Mouse (Mus musculus) splenic B cell, adult 2 months (primary cell): Measurements from ENCODE around the gene Mroh2a.

Experiments
- DNase-seq: peaks from one replicate; pipeline ENCODE4 v3.0.0-alpha.2; 2011; ENCODE audit warnings: low read depth, low spot score
- H3K27me3 ChIP-seq: 2 replicates; pipeline ENCODE4 v1.6.1; 2012; ENCODE audit warnings: mild to moderate bottlenecking, low read length, moderate library complexity, mixed read lengths; ENCODE audit not compliant: control insufficient read depth, poor library complexity, insufficient read depth, severe bottlenecking
- H3K36me3 ChIP-seq: 2 replicates; pipeline ENCODE4 v1.6.1; 2012; ENCODE audit warnings: mild to moderate bottlenecking, low read length, moderate library complexity, mixed read lengths; ENCODE audit not compliant: control insufficient read depth, poor library complexity, insufficient read depth, severe bottlenecking

The Mroh2a gene

DNA sequence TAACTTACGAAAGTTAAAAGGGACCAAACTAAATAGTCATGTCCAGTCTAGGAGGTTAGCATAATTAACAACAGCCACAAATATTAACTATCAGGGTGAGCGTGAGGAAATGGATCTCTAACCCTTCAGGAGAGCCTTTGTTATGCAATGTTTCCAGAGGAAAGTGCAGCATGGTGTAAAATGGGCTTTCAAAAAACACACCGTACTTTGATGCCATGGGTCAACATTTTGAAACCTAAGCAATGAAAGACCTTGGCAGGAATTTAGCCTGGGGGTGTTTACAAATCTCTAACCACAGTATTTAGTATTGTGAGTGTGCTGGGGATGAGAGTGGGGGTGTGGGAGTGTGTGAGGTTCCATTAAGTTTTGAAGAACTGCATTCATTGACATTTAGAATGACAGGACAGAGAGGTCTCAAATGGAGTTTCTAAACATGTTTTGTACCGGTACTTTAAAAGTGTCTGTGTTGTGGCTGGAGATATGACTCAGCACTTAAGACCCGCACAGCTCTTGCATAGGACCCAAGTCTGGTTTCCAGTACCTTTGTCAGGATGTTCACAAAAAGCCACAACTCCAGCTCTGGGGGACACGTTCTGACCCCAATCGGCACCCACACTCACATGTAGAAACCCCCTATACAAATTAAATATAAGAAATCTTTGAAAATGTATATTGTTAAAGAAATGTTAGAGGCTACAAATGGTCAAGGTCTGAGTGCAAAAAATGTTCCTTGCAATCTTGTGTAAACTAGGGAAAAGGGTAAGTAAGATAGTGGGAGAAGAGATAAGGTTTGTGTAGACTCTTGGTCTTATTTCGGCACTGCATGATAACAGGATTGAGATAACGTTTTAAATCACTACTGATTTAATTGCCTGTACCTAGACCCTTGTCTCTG, 52.6 kb downstream of the Mroh2a start:
- H3K27me3 ChIP-seq, result no peaks in the 10 kb centered on the region
- DNase-seq, result no peak
- no peaks in the 10 kb centered on the region for H3K36me3 ChIP-seq

GRCm38 (mm10) chr1:88280006-88280690, 53.4 kb downstream of the Mroh2a start:
- no peaks in the 10 kb centered on the region for H3K27me3 ChIP-seq
- no peak for DNase-seq
- H3K36me3 ChIP-seq, result no peaks in the 10 kb centered on the region

GRCm38 (mm10) chr1:88282301-88282700, 55.5 kb downstream of the Mroh2a start:
- no peak for DNase-seq
- H3K27me3 ChIP-seq, result no peaks in the 10 kb centered on the region
- no peaks in the 10 kb centered on the region for H3K36me3 ChIP-seq

GRCm38 (mm10) chr1:88283376-88284227, 56.8 kb downstream of the Mroh2a start:
- H3K27me3 ChIP-seq, result no peaks in the 10 kb centered on the region
- peak; percentile 56 for DNase-seq
- no peaks in the 10 kb centered on the region for H3K36me3 ChIP-seq

DNA sequence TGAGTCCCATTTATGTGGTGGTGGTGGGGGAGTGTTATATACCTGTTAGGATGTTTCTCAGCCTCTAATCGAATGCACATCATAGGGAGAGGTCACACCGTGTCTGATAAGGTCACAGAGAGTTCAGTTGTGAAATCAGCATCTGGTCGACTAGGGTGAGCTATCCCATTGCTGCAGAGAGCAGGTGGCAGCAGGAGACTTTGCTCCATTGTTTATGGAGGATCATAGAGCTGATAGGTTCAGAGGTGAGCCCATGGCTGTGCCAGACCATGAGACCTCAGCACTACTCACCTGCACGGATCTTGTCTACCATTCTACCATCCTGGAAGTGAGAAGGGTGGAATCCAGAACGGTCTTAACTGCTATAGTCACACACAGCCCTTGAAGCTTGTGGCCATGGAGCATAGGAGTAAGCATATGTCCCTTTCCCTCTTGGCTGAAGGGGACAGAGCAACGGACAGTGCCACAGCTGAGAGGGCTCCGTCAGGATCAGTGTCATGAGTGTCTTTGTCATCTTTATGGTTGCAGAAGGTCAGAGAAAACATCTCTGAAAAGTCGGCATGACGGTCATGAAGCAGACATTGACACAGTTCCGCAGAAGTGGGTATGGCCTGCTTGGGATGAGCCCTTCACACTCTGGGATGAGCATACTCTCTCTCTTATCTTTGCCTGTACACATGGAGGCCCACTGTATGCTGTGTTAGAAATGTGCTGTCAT, 57.6 kb downstream of the Mroh2a start:
- H3K36me3 ChIP-seq, result no peaks in the 10 kb centered on the region
- no peaks in the 10 kb centered on the region for H3K27me3 ChIP-seq
- DNase-seq, result no peak

DNA sequence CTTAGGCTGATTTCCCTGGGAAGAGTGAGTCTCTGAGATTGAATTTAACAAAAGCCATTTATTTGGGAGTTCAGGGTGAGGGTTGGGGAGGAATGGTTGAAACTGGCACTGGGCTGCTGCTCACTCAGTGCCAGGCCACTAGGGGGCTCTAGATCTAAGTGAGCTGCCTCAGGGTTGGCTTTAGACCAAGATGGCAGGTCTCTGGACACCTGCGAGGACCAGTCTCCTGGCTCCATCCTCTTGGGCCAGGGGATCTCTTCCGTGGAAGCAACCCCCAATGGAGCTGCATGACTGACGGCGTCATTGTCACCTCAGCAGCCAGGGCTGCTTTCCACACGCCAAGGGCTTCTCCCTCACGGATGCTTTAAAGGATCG, 58.1 kb downstream of the Mroh2a start:
- H3K36me3 ChIP-seq, result no peaks in the 10 kb centered on the region

GRCm38 (mm10) chr1:88285652-88286051, 58.9 kb downstream of the Mroh2a start:
- no peak for DNase-seq
- no peaks in the 10 kb centered on the region for H3K36me3 ChIP-seq

More for the DNA sequence above, 58.1 kb downstream of the Mroh2a start:
- DNase-seq, result peak; percentile 54
- H3K27me3 ChIP-seq, result no peaks in the 10 kb centered on the region

DNA sequence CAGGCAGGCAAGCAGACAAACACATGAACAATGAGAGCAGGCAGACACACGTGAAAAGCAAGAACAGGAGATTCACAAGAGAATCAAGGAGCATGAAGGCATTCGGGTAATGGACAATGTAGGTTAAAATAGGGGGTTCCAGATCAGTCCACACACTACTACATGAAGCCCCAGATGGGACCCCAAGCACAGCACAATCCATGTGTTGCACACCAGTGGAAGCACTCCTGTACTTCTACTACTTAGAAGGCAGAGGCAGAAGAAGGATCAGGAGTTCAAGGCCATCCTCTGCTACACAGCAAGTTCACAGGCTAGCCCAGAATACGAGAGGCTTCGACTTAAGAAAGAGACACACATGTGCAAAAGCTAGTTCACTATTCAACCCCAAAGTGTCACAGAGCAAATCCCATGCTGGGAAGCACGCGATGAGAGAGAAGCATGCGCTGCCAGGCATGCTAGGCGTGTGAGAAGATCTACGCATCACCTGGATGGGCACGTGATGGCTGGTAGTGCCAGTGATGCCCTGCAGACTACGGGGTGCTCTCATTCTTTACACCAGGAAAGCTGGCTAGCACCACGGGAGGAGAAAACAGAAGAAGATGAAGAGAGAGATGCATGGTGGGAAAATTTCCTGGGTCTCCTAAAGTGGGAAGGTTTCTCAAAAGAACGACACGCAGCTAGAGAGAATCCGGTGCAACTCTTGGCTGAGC, 59.5 kb downstream of the Mroh2a start:
- no peak for DNase-seq
- no peaks in the 10 kb centered on the region for H3K27me3 ChIP-seq
- H3K36me3 ChIP-seq, result no peaks in the 10 kb centered on the region

More at GRCm38 (mm10) chr1:88285652-88286051, 58.9 kb downstream of the Mroh2a start:
- no peaks in the 10 kb centered on the region for H3K27me3 ChIP-seq

- Histone ChIP-seq H3K36me3 (no peaks in the 10 kb centered on the region), H3K27me3 (no peaks in the 10 kb centered on the region)
- DNase-seq, result no peak
These were observed 60.3 kb downstream of the Mroh2a start for GRCm38 (mm10) chr1:88286887-88287696.

GRCm38 (mm10) chr1:88287697-88287980, 60.9 kb downstream of the Mroh2a start:
- Histone ChIP-seq H3K27me3 (no peaks in the 10 kb centered on the region), H3K36me3 (no peaks in the 10 kb centered on the region)
- peak; percentile 81 for DNase-seq

DNA sequence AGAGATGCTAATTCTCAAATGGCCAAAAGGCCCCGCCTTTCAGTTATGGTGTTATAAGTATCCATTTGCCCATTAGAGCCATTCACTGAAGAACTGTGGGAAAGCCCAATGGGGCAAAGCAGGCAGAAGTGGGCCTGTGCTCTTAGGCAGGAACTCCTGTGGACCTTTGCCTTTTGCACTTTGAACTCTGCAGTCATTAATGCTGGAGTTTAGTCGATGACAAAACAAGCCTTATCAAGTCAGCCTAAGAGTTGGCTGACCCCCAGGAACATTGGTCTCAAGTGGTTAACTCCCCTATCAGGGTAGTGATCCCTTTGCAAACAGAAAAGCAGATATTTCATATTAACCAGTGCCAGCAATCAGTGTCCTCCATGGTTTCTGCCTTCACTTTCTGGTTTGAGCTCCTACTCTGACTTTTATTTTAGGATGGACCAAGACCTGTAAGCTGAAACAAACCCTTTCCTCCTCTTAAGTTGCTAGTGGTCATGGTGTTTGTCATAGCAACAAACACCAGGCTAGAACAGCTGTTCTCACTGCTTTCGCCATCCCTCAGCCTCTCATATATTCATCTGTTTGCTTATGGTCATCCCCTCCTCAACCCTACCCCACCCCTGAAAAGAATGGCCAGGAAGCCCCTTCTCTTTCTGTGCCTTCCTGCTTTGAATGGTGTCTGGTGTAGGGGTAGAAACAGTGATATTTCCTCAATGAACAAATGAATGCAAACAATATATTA, 61.4 kb downstream of the Mroh2a start:
- no peaks in the 10 kb centered on the region for H3K27me3 ChIP-seq
- H3K36me3 ChIP-seq, result no peaks in the 10 kb centered on the region
- DNase-seq, result no peak

GRCm38 (mm10) chr1:88288789-88289127, 62.0 kb downstream of the Mroh2a start:
- Histone ChIP-seq H3K27me3 (no peaks in the 10 kb centered on the region), H3K36me3 (no peaks in the 10 kb centered on the region)
- no peak for DNase-seq

DNA sequence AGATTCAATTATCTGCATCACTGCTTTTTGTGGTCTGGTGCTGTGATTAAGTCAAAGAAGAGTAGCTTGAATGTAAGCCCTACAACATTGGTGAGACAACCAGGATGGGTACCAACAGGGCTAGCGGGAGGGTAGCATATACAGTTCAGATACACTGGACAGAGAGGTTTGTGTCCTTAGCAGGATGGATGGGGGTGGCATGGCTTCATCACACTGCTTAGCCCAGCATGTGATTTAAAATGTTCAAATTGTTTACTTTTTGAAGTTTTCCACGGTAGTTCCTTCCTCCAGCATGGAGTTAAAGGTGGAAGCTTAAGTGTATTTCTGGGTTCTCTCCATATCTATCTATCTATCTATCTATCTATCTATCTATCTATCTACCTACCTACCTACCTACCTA, 62.4 kb downstream of the Mroh2a start:
- no peaks in the 10 kb centered on the region for H3K27me3 ChIP-seq
- no peak for DNase-seq
- no peaks in the 10 kb centered on the region for H3K36me3 ChIP-seq
